Mouse (Mus musculus) layer of hippocampus, adult 9-11 months (tissue): ENCODE results near the gene Slc35b1.

Source experiments
- DNase-seq: peaks from one replicate; pipeline ENCODE4 v3.0.0; 2022

The Slc35b1 gene

GRCm38 (mm10) chr11:95384319-95384972 is at the start of gene Slc35b1:
Gene Slc35b1 (plus strand): TSS chr11:95384692.
- peak; percentile 99 for DNase-seq

- peak; percentile 92 for DNase-seq
Observed at GRCm38 (mm10) chr11:95336568-95337128, 47.8 kb upstream of the Slc35b1 start, which contains the start of gene Fam117a. Gene Fam117a (plus strand): TSS chr11:95337018.

- peak; percentile 25 for DNase-seq
Observed at GRCm38 (mm10) chr11:95337129-95337813, 47.2 kb upstream of the Slc35b1 start.

- DNase-seq: no peak
Observed at GRCm38 (mm10) chr11:95337846-95338342, 46.6 kb upstream of the Slc35b1 start.

- no peak for DNase-seq
Observed at GRCm38 (mm10) chr11:95339471-95340021, 44.9 kb upstream of the Slc35b1 start.

GRCm38 (mm10) chr11:95340259-95340658 is 44.2 kb upstream of the Slc35b1 start:
- no peak for DNase-seq

GRCm38 (mm10) chr11:95340664-95341063 is 43.8 kb upstream of the Slc35b1 start:
- no peak for DNase-seq

GRCm38 (mm10) chr11:95343180-95343579 is 41.3 kb upstream of the Slc35b1 start:
- no peak for DNase-seq

GRCm38 (mm10) chr11:95344181-95344580 is 40.3 kb upstream of the Slc35b1 start:
- DNase-seq: no peak

- peak; percentile 37 for DNase-seq
Observed at GRCm38 (mm10) chr11:95350289-95350688, 34.2 kb upstream of the Slc35b1 start.

GRCm38 (mm10) chr11:95350960-95351359 is 33.5 kb upstream of the Slc35b1 start:
- no peak for DNase-seq

GRCm38 (mm10) chr11:95352686-95353085 is 31.8 kb upstream of the Slc35b1 start:
- DNase-seq: no peak

GRCm38 (mm10) chr11:95353226-95353625 is 31.3 kb upstream of the Slc35b1 start:
- no peak for DNase-seq

- no peak for DNase-seq
Observed at GRCm38 (mm10) chr11:95354228-95354944, 30.1 kb upstream of the Slc35b1 start.

GRCm38 (mm10) chr11:95354945-95355660 is 29.4 kb upstream of the Slc35b1 start:
- DNase-seq: no peak

GRCm38 (mm10) chr11:95355661-95356011 is 28.9 kb upstream of the Slc35b1 start:
- no peak for DNase-seq

GRCm38 (mm10) chr11:95356039-95356438 is 28.5 kb upstream of the Slc35b1 start:
- no peak for DNase-seq

- peak; percentile 60 for DNase-seq
Observed at GRCm38 (mm10) chr11:95356469-95357273, 27.8 kb upstream of the Slc35b1 start.

GRCm38 (mm10) chr11:95358263-95358662 is 26.2 kb upstream of the Slc35b1 start:
- DNase-seq: no peak

- no peak for DNase-seq
Observed at GRCm38 (mm10) chr11:95364388-95364787, 20.1 kb upstream of the Slc35b1 start.

GRCm38 (mm10) chr11:95365596-95365995 is 18.9 kb upstream of the Slc35b1 start:
- peak; percentile 72 for DNase-seq
